Mouse (Mus musculus) C2C12 (cell line): ENCODE measurements at regions not wholly inside any gene's neighbourhood (a gene's known extent, or its start where the extent isn't known, plus 50 kb on each side); places are given as distances from the start of the nearest gene placed in this dataset.

Source experiments
- CEBPB ChIP-seq: IDR thresholded peaks from one replicate; pipeline ENCODE4 v1.6.1; 2011; ENCODE audit warnings: low read depth, mild to moderate bottlenecking, control low read depth, moderate library complexity
- CTCF ChIP-seq: IDR thresholded peaks from one replicate; pipeline ENCODE4 v1.5.1; 2011; ENCODE audit not compliant: control insufficient read depth, insufficient read depth, insufficient read length
- USF1 ChIP-seq: IDR thresholded peaks from one replicate; pipeline ENCODE4 v1.6.1; 2011; ENCODE audit warnings: low read depth, mild to moderate bottlenecking, control low read depth, moderate library complexity

DNA sequence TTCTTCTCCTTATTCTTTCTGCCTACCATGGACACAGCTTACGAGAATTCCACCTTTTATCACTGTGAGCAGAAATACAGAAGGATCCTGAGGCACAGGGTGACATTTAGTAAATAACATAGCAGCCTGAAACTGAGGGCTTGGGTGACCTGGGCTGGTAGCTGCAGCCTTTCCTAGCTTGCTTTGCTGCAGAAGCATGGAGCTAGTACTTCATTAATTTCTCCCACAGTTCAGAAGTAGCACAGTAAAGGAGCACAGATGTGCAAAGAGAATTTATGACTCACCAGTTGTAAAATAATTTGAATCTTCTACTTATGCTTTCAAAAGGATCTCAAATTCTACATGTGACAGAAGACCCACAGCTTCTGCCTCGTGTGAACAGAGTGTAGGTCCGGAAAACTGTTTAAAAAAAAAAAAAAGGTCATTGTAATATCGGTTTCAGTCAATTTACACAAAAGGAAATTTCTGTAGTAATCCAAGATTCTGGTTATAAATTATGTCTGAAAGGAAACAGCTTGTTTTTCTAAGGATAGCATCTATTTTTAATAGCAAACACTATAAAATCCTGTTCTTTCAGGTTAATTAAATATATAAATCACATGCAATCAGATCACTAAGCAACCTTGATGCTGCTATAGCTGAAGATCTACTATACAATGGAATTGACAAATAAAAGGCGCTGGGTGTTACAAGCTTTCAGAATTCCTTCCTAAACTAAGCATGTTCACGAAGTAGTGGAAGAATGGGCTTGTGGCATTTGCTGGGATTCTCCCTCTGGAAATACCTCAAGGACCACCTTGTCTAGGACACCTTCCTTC is 64.0 kb upstream of the Mef2c start:
- TF ChIP-seq CEBPB: no peak
- no peak for TF ChIP-seq CTCF
- no peak for TF ChIP-seq USF1
